13 mouse cellular contexts compared by ENCODE assay signal in the genomic region with DNA sequence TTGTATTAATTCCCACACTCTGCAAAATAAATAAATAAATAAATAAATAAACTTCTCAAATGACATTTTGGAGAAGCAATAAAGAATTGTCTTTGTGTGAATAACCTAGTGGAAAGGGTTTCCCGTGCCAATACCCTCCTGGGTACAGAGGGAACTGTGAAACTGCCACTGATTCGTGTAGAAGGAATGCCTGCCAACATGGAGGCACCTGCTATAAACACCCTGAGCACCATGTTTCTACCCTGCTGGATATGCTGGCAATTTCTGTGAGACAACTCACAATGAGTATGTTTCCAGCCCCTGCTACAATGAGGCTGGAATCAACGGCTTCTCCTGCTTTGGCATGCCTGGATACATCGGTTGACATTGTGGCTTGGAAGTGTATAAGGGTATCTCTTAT.
DNase-seq lines count a peak whose midpoint lies in the region; TF ChIP-seq lines count a peak whose summit lies in the region.
"Had no signal": no experiment of that assay in that cellular context is flagged by ENCODE, and none has a peak within 500 bp of the region (broad histone marks: within the 10 kb centered on the region; RNA-seq: fewer than 3 reads in every experiment).

No protein-coding gene starts in this region.

- peak; percentile 4 to 10 for DNase-seq in cerebellum, postnatal 25 days
- no peak for DNase-seq in cerebellum, adult 11 months
- DNase-seq in layer of hippocampus, adult 11-12 months (ENCODE audit: low spot score): peak; percentile 4
- no peak for DNase-seq in layer of hippocampus, adult 9-10 months (ENCODE audit: low spot score)
- DNase-seq in Muller cell, postnatal 12 days (ENCODE audit: inconsistent ontology term): peak; percentile 32
- DNase-seq in brain, embryonic 14.5 days (ENCODE audit: low read depth): peak; percentile 17
- no peak for DNase-seq in spleen, postnatal 14 days (ENCODE audit: low spot score in 2 of 2)
- DNase-seq: adrenal gland, adult 2 months; adrenal gland, postnatal 25 days; cerebellum, adult 18-20 months; cerebellum, postnatal 36 days; gastrocnemius, postnatal 10 days; heart, adult 2 months had no signal

- no peak for TF ChIP-seq POLR2A in brain, embryonic 14.5 days (IDR thresholded peaks at IDR 0.05; ENCODE audit: borderline replicate concordance, extremely low read depth, insufficient read depth, insufficient read length, poor library complexity, severe bottlenecking)

- TF ChIP-seq CTCF in brain, embryonic 14.5 days (IDR thresholded peaks at IDR 0.05; ENCODE audit: borderline replicate concordance, extremely low read depth, insufficient read depth, insufficient read length): no peak

Comparison
In these comparisons a context has a peak if more than half of its experiments do, and no peak if none do; other contexts are left out.
1. DNase-seq: peak in cerebellum, postnatal 25 days (2 of 2), layer of hippocampus, adult 11-12 months (single experiment), Muller cell, postnatal 12 days (single experiment) and brain, embryonic 14.5 days (single experiment); none in cerebellum, adult 11 months (single experiment), layer of hippocampus, adult 9-10 months (single experiment) and spleen, postnatal 14 days (0 of 2).